Mouse (Mus musculus): ENCODE data around the gene Atxn1. TPM values are rescaled to one million over a fixed set of nuclear protein-coding genes. Genes with fewer than 3 reads are reported as not detected.

Gene Atxn1
- total and polyA plus RNA-seq, 3 experiments, result 8.0 to 13.1 (median 9.7) TPM

GRCm38 (mm10) chr13:45802620-45803410 is 162.0 kb downstream of the Atxn1 start:
- no peak overlapping the region for H3K27ac ChIP-seq (ENCODE audit: insufficient read depth, low read depth)
- in situ Hi-C loops (cut with MboI; ENCODE audit: low pct_ligation_motif_present, low pct_unique_long_range_greater_than_20kb, low sequenced_read_pairs), result no loop called here
- H3K4me1 ChIP-seq (ENCODE audit: control insufficient read depth in 1 of 2, insufficient read depth in 2 of 2), result peaks cover 6 to 14% of the 10 kb centered on the region in 2 experiments; a peak in 3 of 4 replicates
- no peak overlapping the region for H3K9ac ChIP-seq (ENCODE audit: insufficient read depth, low read depth)
- H3K36me3 ChIP-seq (replicated peaks in 1 of 2; ENCODE audit: control insufficient read depth in 1 of 2, insufficient read depth in 1 of 2, low read length in 1 of 2), result peaks cover 3 to 65% of the 10 kb centered on the region in 2 experiments
- TF ChIP-seq USF2 (conservative IDR thresholded peaks at IDR 0.05; ENCODE audit: low read depth, low read length), result no peak
- no peak for TF ChIP-seq JUN (IDR thresholded peaks at IDR 0.05; ENCODE audit: insufficient read depth, low read depth, low read length)
- TF ChIP-seq JUND (conservative IDR thresholded peaks at IDR 0.05; ENCODE audit: low read depth, low read length), result no peak
- H3K9me3 ChIP-seq (replicated peaks; ENCODE audit: low read length), result no peaks in the 10 kb centered on the region
- no peak for DNase-seq (ENCODE audit: extremely low read depth)
- H3K79me2 ChIP-seq (replicated peaks; ENCODE audit: control insufficient read depth, extremely low read depth, insufficient read depth, poor library complexity, severe bottlenecking), result peaks cover 8% of the 10 kb centered on the region
- dilution Hi-C loops (cut with MboI; ENCODE audit: extremely low pct_ligation_motif_present, extremely low pct_unique_long_range_greater_than_20kb, low sequenced_read_pairs), result no loop called here
- no peaks in the 10 kb centered on the region for H3K27me3 ChIP-seq (replicated peaks)
- no peak overlapping the region for H3K4me3 ChIP-seq (replicated peaks in 1 of 3; ENCODE audit: low read depth in 2 of 3, low read length in 2 of 3, poor library complexity in 1 of 3)
- H3K4me2 ChIP-seq (ENCODE audit: insufficient read depth, low read depth, poor library complexity, severe bottlenecking), result no peak overlapping the region

DNA sequence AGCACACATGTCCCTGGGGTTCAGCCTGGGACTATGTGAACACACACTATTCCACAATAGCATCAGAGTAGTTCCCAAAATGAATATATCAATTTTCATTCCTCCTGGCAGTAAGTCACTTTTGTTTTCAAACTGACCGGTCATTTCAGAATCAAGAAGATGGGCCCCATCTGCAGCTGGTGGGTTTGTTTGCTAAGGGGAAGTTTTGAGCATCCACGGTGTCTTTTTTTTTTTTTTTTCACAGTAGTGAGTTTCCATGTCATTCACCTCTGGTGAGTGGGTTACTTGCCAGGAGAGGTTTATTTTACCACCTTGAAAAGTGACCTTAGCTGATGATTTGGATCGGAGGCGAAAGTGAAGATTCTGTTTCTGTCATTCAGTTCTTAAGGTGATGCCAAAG is 166.6 kb downstream of the Atxn1 start:
- H3K27ac ChIP-seq (ENCODE audit: insufficient read depth, low read depth), result no peak overlapping the region
- no peak overlapping the region for H3K4me2 ChIP-seq (ENCODE audit: insufficient read depth, low read depth, poor library complexity, severe bottlenecking)
- no peaks in the 10 kb centered on the region for H3K27me3 ChIP-seq (replicated peaks)
- H3K4me1 ChIP-seq (ENCODE audit: control insufficient read depth in 1 of 2, insufficient read depth in 2 of 2), result peaks cover 0 to 16% of the 10 kb centered on the region in 2 experiments; a peak in 2 of 4 replicates
- no peak for TF ChIP-seq USF2 (conservative IDR thresholded peaks at IDR 0.05; ENCODE audit: low read depth, low read length)
- TF ChIP-seq POLR2AphosphoS2 (IDR thresholded peaks at IDR 0.05; ENCODE audit: low read depth, low read length), result no peak
- no peak for TF ChIP-seq MAZ (IDR thresholded peaks at IDR 0.05; ENCODE audit: low read depth, low read length)
- no peak for TF ChIP-seq NRF1 (IDR thresholded peaks at IDR 0.05; ENCODE audit: low read depth, low read length)
- TF ChIP-seq MYC (IDR thresholded peaks at IDR 0.05; ENCODE audit: low read depth, low read length), result no peak
- peak; percentile 14; the same call in 1 of the 2 replicates for TF ChIP-seq IRF4 (IDR thresholded peaks at IDR 0.05; ENCODE audit: low read depth, low read length)
- no peak for TF ChIP-seq SIN3A (IDR thresholded peaks at IDR 0.05; ENCODE audit: low read length)
- TF ChIP-seq CHD1 (IDR thresholded peaks at IDR 0.05; ENCODE audit: low read depth, low read length), result no peak
- no peak for TF ChIP-seq BHLHE40 (IDR thresholded peaks at IDR 0.05; ENCODE audit: low read depth, low read length)
- TF ChIP-seq ZNF384 (IDR thresholded peaks at IDR 0.05; ENCODE audit: low read depth, low read length), result peak; percentile 86
- no peak for TF ChIP-seq HCFC1 (IDR thresholded peaks at IDR 0.05; ENCODE audit: low read depth, low read length)
- no peak for TF ChIP-seq GABPA (IDR thresholded peaks at IDR 0.05; ENCODE audit: insufficient replicate concordance, low read depth, low read length)
- no peak overlapping the region for H3K9ac ChIP-seq (ENCODE audit: insufficient read depth, low read depth)
- H3K36me3 ChIP-seq (replicated peaks in 1 of 2; ENCODE audit: control insufficient read depth in 1 of 2, insufficient read depth in 1 of 2, low read length in 1 of 2), result peaks cover 23 to 74% of the 10 kb centered on the region in 2 experiments
- dilution Hi-C loops (cut with MboI; ENCODE audit: extremely low pct_ligation_motif_present, extremely low pct_unique_long_range_greater_than_20kb, low sequenced_read_pairs) (no loop called here), in situ Hi-C loops (cut with MboI; ENCODE audit: low pct_ligation_motif_present, low pct_unique_long_range_greater_than_20kb, low sequenced_read_pairs) (no loop called here)
- H3K79me2 ChIP-seq (replicated peaks; ENCODE audit: control insufficient read depth, extremely low read depth, insufficient read depth, poor library complexity, severe bottlenecking), result no peaks in the 10 kb centered on the region; the same call in none of the 2 replicates
- H3K4me3 ChIP-seq (replicated peaks in 1 of 3; ENCODE audit: low read depth in 2 of 3, low read length in 2 of 3, poor library complexity in 1 of 3), result no peak overlapping the region
- no peak for DNase-seq (ENCODE audit: extremely low read depth)
- peaks cover 3% of the 10 kb centered on the region for H3K9me3 ChIP-seq (replicated peaks; ENCODE audit: low read length)
